Mouse (Mus musculus): ENCODE data around the gene Lipc. TPM values are rescaled to one million over a fixed set of nuclear protein-coding genes. Genes with fewer than 3 reads are reported as not detected.

Gene Lipc
- polyA plus RNA-seq, 1 experiment from 2014 or later: 1.00 TPM

- ATAC-seq (ENCODE audit: insufficient number of reproducible peaks, low FRiP score): peak; percentile 89
- Histone ChIP-seq H3K4me2 (no peak overlapping the region), H3K27ac (ENCODE audit: poor library complexity, severe bottlenecking) (peak overlapping the region; percentile 86), H3K9ac (no peak overlapping the region), H3K4me1 (replicated peaks) (peaks cover 55% of the 10 kb centered on the region), H3K4me3 (no peak overlapping the region), H3K27me3 (replicated peaks) (no peaks in the 10 kb centered on the region), H3K36me3 (no peaks in the 10 kb centered on the region), H3K9me3 (replicated peaks) (no peaks in the 10 kb centered on the region)
- WGBS: 23% methylated on average over 4 of the region's 4 CpGs
Measured at GRCm38 (mm10) chr9:70834730-70835154, 117.3 kb downstream of the Lipc start.

DNA sequence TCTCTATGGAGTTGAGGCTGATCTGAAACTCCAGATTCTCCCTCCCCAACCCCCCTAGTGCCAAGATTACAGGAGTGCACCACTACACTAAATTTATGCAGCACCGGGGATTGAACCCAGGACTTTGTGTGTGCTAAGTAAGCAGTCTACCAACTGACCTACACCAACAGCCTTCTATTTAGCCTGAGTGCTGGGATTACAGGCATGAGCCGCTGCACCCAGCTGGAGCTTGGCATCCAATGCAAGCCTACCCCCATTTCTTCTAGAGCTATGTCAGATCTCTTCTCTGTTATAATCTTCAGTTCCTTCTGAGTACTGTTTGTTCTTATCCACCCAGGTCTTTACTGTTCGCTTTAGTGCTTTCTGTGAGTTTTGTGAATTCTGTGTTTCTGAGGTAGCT lies 117.8 kb downstream of the Lipc start:
- Histone ChIP-seq H3K9ac (no peak overlapping the region), H3K4me1 (replicated peaks) (peaks cover 54% of the 10 kb centered on the region), H3K4me2 (no peak overlapping the region), H3K27ac (ENCODE audit: poor library complexity, severe bottlenecking) (peak overlapping the region; percentile 86), H3K27me3 (replicated peaks) (no peaks in the 10 kb centered on the region), H3K9me3 (replicated peaks) (no peaks in the 10 kb centered on the region), H3K36me3 (no peaks in the 10 kb centered on the region), H3K4me3 (no peak overlapping the region)
- ATAC-seq (ENCODE audit: insufficient number of reproducible peaks, low FRiP score): no peak
- 86% methylated on average over 3 of the region's 3 CpGs for WGBS

DNA sequence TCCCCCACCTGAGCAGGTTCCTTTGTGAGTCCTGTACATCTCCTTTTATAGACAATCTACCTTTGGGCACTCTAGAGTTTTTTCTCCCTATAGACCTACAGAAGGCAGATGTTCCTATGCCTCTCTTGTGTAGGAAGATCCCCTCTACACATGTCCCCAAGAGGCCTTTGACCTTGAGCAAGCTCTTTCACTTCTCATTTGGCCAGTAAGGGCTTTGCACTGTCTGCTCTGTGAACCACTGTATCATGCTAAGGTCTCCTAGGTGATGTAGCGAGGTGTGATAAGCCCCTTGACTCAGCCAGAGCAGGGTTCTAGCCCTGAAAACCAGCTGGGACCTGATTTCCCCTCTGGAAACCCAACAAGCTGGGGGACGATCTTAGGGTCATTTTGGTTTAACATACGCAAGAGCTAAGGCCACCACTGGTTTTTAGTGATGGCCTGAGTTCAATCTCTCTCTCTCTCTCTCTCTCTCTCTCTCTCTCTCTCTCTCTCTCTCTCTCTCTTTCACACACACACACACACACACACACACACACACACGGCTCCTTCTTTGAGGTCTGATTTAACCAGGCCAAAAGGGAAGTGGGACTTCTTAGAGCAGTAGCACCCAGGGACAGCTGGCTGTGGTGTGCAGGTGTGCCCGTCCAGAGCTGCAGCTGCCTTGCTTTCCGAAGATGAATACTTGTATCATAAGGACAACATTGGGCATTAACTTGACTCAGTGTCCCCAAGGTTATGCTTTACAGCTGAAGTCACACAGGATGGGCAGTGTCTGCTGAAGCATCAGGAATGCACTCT lies 118.7 kb downstream of the Lipc start:
- Histone ChIP-seq H3K9me3 (replicated peaks) (no peaks in the 10 kb centered on the region), H3K27ac (ENCODE audit: poor library complexity, severe bottlenecking) (peak overlapping the region; percentile 86; the same call in 1 of the 2 replicates), H3K9ac (no peak overlapping the region), H3K4me1 (replicated peaks) (peaks cover 47% of the 10 kb centered on the region), H3K36me3 (no peaks in the 10 kb centered on the region), H3K4me2 (no peak overlapping the region), H3K27me3 (replicated peaks) (no peaks in the 10 kb centered on the region), H3K4me3 (no peak overlapping the region)
- ATAC-seq (ENCODE audit: insufficient number of reproducible peaks, low FRiP score): no peak
- 86% methylated on average over 6 of the region's 6 CpGs for WGBS

DNA sequence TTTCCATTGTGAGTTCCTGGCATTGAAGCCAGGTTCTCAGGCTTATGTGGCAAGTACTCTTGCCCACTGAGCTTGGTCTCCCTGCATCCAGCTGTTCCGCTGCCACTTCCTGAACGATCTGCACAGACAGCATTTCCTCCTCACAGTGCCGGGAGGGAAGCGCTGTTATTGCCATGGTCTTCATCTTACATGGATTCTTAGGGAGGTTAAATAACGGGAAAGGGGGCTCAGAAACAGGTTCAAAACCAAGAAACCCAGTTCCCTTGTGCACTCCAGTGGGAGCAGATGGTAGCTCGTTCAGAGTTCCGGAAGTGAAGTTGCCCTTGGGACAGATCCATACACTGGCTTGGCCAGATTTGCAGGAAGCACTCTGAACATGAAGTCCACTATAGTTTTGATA lies 119.8 kb downstream of the Lipc start:
- ATAC-seq (ENCODE audit: insufficient number of reproducible peaks, low FRiP score): no peak
- peaks cover 36% of the 10 kb centered on the region for H3K4me1 ChIP-seq (replicated peaks)
- no peaks in the 10 kb centered on the region for H3K9me3 ChIP-seq (replicated peaks)
- H3K4me3 ChIP-seq: no peak overlapping the region
- H3K27me3 ChIP-seq (replicated peaks): no peaks in the 10 kb centered on the region
- H3K27ac ChIP-seq (ENCODE audit: poor library complexity, severe bottlenecking): no peak overlapping the region
- H3K9ac ChIP-seq: no peak overlapping the region
- no peaks in the 10 kb centered on the region for H3K36me3 ChIP-seq
- H3K4me2 ChIP-seq: no peak overlapping the region
- 80% methylated on average over 7 of the region's 7 CpGs for WGBS

DNA sequence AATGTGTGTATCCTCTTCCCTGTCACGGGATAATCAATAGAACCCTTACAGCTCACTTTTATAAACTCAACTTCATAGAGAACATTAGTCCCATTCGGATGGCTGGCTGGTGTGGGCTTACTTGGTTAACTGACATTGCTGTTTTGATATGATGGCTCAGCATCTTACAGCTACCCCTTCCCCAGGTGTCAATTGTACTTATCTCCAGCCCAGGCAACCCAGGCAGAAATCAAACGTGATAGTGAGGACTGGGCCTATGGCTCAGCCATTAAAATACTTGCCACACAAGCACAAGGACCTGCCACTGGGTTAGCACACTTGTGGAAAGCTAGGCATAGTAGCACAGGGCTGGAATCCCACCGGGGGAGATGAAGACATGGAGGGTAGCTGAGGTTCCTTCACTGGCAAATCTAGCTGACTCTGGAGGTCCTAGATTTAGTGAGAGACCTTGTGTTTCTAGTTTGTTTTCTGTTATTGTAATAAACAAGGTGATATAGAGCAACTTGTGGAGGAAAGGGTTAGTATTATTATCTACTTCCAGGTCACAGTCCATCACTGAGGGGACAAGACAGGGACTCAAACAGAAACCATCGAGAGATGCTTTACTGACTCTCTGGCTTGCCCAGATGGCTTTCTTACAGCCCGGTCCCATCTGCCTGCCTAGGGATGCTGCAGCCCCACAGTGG lies 121.0 kb downstream of the Lipc start:
- H3K9me3 ChIP-seq (replicated peaks): no peaks in the 10 kb centered on the region
- no peak overlapping the region for H3K27ac ChIP-seq (ENCODE audit: poor library complexity, severe bottlenecking)
- H3K4me3 ChIP-seq: no peak overlapping the region
- peaks cover 35% of the 10 kb centered on the region for H3K4me1 ChIP-seq (replicated peaks)
- H3K27me3 ChIP-seq (replicated peaks): no peaks in the 10 kb centered on the region
- 66% methylated on average over 6 of the region's 6 CpGs for WGBS
- no peak overlapping the region for H3K9ac ChIP-seq
- H3K4me2 ChIP-seq: no peak overlapping the region
- H3K36me3 ChIP-seq: no peaks in the 10 kb centered on the region
- no peak for ATAC-seq (ENCODE audit: insufficient number of reproducible peaks, low FRiP score)

DNA sequence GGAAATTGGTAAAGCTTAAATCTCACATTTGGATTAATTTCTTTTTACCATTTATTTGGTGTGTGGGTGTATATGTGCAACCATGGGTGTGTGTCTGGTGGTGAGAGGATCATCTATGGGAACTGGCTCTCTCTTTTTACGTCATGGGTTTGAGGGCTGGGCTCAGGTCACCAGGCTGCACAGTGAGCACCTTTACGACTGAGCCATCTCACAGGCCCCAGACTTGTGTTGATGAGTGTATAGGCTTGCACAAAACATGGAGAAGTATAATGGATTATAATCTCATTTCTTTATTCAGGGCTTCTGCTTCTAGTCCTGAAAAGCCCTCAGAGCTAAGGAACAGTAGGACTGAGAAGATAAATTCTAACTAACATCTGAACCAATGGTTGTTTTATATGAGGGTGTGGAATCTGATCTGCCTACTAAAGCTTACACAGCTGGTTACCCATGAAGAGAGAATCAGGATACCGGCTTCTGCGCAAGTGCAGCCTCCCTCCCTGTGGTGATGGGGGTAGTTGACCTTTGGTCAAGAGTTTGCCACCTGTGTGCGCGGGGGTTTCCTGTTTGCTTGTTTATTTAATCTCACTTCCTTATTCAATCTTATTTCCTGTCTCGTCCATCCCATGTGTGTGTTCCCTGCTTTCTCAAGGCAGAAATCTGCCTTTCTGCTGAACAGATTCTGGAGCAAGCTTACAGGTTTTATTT lies 122.1 kb downstream of the Lipc start:
- no peak for ATAC-seq (ENCODE audit: insufficient number of reproducible peaks, low FRiP score)
- H3K9ac ChIP-seq: no peak overlapping the region
- no peaks in the 10 kb centered on the region for H3K27me3 ChIP-seq (replicated peaks)
- 63% methylated on average over 7 of the region's 7 CpGs for WGBS
- peaks cover 28% of the 10 kb centered on the region for H3K4me1 ChIP-seq (replicated peaks)
- no peak overlapping the region for H3K27ac ChIP-seq (ENCODE audit: poor library complexity, severe bottlenecking)
- no peak overlapping the region for H3K4me3 ChIP-seq
- no peaks in the 10 kb centered on the region for H3K36me3 ChIP-seq
- H3K9me3 ChIP-seq (replicated peaks): no peaks in the 10 kb centered on the region
- no peak overlapping the region for H3K4me2 ChIP-seq

DNA sequence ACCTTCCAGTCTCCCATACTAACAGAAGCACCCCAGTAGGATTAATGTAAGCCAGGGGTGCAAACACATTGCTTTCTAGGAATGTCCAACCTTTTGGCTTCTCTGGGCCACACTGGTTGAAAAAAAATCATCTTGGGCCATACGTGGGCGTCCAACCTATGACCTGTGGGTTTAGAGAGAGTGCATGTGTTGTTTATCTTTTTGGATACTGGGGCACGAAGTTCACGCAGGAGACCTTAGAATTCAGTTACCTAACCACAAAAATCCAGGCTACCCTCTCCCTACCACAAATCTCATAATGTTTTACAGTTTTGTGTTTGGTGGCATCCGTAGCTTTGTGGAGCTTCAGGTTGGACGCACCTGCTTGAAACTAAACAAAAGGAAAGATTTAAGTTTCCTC lies 124.1 kb downstream of the Lipc start:
- Histone ChIP-seq H3K9ac (no peak overlapping the region), H3K4me3 (no peak overlapping the region), H3K4me2 (no peak overlapping the region), H3K27me3 (replicated peaks) (no peaks in the 10 kb centered on the region), H3K9me3 (replicated peaks) (no peaks in the 10 kb centered on the region), H3K36me3 (no peaks in the 10 kb centered on the region), H3K27ac (ENCODE audit: poor library complexity, severe bottlenecking) (no peak overlapping the region), H3K4me1 (replicated peaks) (peaks cover 9% of the 10 kb centered on the region; the same call in 1 of the 2 replicates)
- WGBS: 91% methylated on average over 6 of the region's 6 CpGs
- ATAC-seq (ENCODE audit: insufficient number of reproducible peaks, low FRiP score): no peak

DNA sequence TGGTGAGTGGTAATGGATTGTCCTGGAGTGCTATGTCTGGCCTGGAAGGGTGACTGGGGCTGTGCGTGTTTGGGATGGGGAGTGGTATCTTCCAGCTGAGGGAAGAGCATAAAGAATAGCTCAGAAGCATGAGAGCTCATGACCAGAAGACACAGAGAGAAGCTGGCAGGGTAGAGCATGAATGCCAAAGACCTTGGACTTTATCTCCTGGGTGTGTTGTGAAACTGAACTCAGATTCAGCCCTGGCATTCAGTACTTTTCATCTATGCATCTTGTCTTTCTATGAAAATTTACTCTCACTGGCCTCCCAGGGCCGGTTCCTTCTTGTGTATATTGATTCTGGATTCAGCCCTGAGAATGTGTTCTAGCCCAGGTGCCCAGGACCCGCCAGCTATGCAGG lies 127.9 kb downstream of the Lipc start:
- WGBS: 77% methylated on average over 3 of the region's 3 CpGs
- Histone ChIP-seq H3K4me3 (no peak overlapping the region), H3K4me2 (no peak overlapping the region), H3K9me3 (replicated peaks) (no peaks in the 10 kb centered on the region), H3K27me3 (replicated peaks) (no peaks in the 10 kb centered on the region), H3K36me3 (no peaks in the 10 kb centered on the region), H3K27ac (ENCODE audit: poor library complexity, severe bottlenecking) (no peak overlapping the region), H3K9ac (no peak overlapping the region), H3K4me1 (replicated peaks) (no peaks in the 10 kb centered on the region)
- no peak for ATAC-seq (ENCODE audit: insufficient number of reproducible peaks, low FRiP score)

DNA sequence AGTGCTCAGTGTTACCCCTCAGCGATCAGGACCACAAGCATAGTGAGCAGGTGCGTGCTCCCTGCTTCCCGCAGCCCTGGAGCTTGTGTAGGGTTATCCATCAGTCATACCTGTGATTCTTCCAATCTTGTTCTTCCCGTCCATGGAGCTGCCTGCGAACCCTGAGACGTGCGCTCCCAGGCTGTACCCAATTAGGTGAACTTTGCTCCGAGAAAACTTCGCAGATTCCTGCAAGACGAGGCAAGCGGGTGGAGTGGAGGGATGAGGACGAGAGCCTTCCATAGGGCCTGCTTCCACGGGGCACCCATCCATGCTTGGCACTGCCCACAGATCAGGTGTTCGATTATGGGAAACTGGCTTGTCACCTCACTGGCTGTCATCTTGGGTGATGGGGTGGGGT lies 133.3 kb downstream of the Lipc start:
- no peak for ATAC-seq (ENCODE audit: insufficient number of reproducible peaks, low FRiP score)
- H3K4me3 ChIP-seq: no peak overlapping the region
- H3K9me3 ChIP-seq (replicated peaks): no peaks in the 10 kb centered on the region
- no peak overlapping the region for H3K27ac ChIP-seq (ENCODE audit: poor library complexity, severe bottlenecking)
- peaks cover 17% of the 10 kb centered on the region for H3K4me1 ChIP-seq (replicated peaks)
- H3K4me2 ChIP-seq: no peak overlapping the region
- no peak overlapping the region for H3K9ac ChIP-seq
- H3K36me3 ChIP-seq: no peaks in the 10 kb centered on the region
- WGBS: 82% methylated on average over 14 of the region's 14 CpGs
- no peaks in the 10 kb centered on the region for H3K27me3 ChIP-seq (replicated peaks)

DNA sequence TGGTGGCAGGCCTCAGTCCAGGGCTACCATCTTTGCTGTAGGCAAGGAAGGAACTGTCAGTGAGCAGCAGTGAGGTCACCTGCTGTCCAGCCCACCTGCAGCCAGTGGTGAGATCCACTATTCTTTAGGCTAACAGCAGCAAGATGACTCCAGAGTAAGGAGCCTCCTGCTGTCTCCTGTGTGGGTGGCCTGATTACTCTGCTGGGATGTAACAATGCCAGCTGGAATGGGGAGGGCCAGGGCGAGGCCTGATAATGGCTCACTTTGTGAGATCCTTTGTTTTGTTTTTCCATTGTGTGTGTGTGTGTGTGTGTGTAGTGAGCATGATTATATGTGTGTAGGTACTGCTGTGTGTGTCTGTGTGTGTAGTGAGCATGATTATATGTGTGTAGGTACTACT lies 134.6 kb downstream of the Lipc start:
- WGBS: 58% methylated on average over 1 of the region's 1 CpGs
- H3K9me3 ChIP-seq (replicated peaks): no peaks in the 10 kb centered on the region
- no peak overlapping the region for H3K4me3 ChIP-seq
- H3K4me2 ChIP-seq: no peak overlapping the region
- peaks cover 20% of the 10 kb centered on the region for H3K4me1 ChIP-seq (replicated peaks)
- no peaks in the 10 kb centered on the region for H3K27me3 ChIP-seq (replicated peaks)
- no peaks in the 10 kb centered on the region for H3K36me3 ChIP-seq
- H3K9ac ChIP-seq: no peak overlapping the region
- no peak for ATAC-seq (ENCODE audit: insufficient number of reproducible peaks, low FRiP score)
- no peak overlapping the region for H3K27ac ChIP-seq (ENCODE audit: poor library complexity, severe bottlenecking)

GRCm38 (mm10) chr9:70816701-70817305 lies 135.2 kb downstream of the Lipc start:
- H3K4me2 ChIP-seq: no peak overlapping the region
- H3K36me3 ChIP-seq: no peaks in the 10 kb centered on the region
- 73% methylated on average over 14 of the region's 14 CpGs for WGBS
- H3K27ac ChIP-seq (ENCODE audit: poor library complexity, severe bottlenecking): no peak overlapping the region
- H3K4me1 ChIP-seq (replicated peaks): peaks cover 26% of the 10 kb centered on the region
- no peak overlapping the region for H3K4me3 ChIP-seq
- no peaks in the 10 kb centered on the region for H3K9me3 ChIP-seq (replicated peaks)
- H3K9ac ChIP-seq: no peak overlapping the region
- H3K27me3 ChIP-seq (replicated peaks): no peaks in the 10 kb centered on the region
- no peak for ATAC-seq (ENCODE audit: insufficient number of reproducible peaks, low FRiP score)

Data from heart, embryonic 12.5 days (tissue).